In genomic region chr4:57095569-57095968, GRCm38 (mm10) we compare ENCODE assay signal across 14 mouse cellular contexts. TPM values are rescaled to one million over a fixed set of nuclear protein-coding genes. Genes with fewer than 3 reads are reported as not detected.
DNase-seq lines count a peak whose midpoint lies in the region; ATAC-seq and TF ChIP-seq lines count a peak whose summit lies in the region.
"Had no signal": no experiment of that assay in that cellular context is flagged by ENCODE, and none has a peak within 500 bp of the region (broad histone marks: within the 10 kb centered on the region; RNA-seq: fewer than 3 reads in every experiment).

No protein-coding gene starts in this region.

- H3K4me3 ChIP-seq in layer of hippocampus, adult 2 months = no peak overlapping the region
- H3K4me3 ChIP-seq in midbrain, postnatal 0 days (ENCODE audit: low read depth, low read length) = no peak overlapping the region
- H3K4me3 ChIP-seq: embryonic facial prominence, embryonic 15.5 days; limb, embryonic 13.5 days had no signal

- H3K36me3 ChIP-seq in midbrain, postnatal 0 days (ENCODE audit: insufficient read depth, low read length) = no peaks in the 10 kb centered on the region
- H3K36me3 ChIP-seq: embryonic facial prominence, embryonic 15.5 days had no signal

- peak; percentile 64 for DNase-seq in cerebellum, adult 11-12 months
- no peak for DNase-seq in cerebellum, adult 8-10 months
- peak; percentile 10 to 25 for DNase-seq in layer of hippocampus, adult 2 months (ENCODE audit: low spot score in 2 of 2)
- no peak for DNase-seq in layer of hippocampus, postnatal 25 days (ENCODE audit: extremely low spot score in 1 of 2, low spot score in 1 of 2)
- DNase-seq in cerebellum, postnatal 25 days = peak; percentile 65 to 69
- peak; percentile 76 for DNase-seq in midbrain, postnatal 0 days (ENCODE audit: low spot score)
- DNase-seq in adrenal gland, adult 2 months = no peak
- DNase-seq: adrenal gland, postnatal 14 days; heart, adult 11 months; kidney, adult 11 months; lung, adult 2 months had no signal

- no peaks in the 10 kb centered on the region for H3K9me3 ChIP-seq in midbrain, postnatal 0 days (ENCODE audit: low read length)
- H3K9me3 ChIP-seq: embryonic facial prominence, embryonic 15.5 days; limb, embryonic 13.5 days had no signal

- H3K27ac ChIP-seq in layer of hippocampus, adult 2 months = peak overlapping the region; percentile 51; the same call in 1 of the 2 replicates
- no peak overlapping the region for H3K27ac ChIP-seq in midbrain, postnatal 0 days (ENCODE audit: low read depth, low read length)
- H3K27ac ChIP-seq: embryonic facial prominence, embryonic 15.5 days; limb, embryonic 13.5 days had no signal

- H3K27me3 ChIP-seq in midbrain, postnatal 0 days (ENCODE audit: insufficient read depth, low read length) = no peaks in the 10 kb centered on the region
- H3K27me3 ChIP-seq: embryonic facial prominence, embryonic 15.5 days; limb, embryonic 13.5 days had no signal

- 0 out of 2 replicates have a peak, but pooled peaks have one; percentile 32 for ATAC-seq in midbrain, postnatal 0 days (ENCODE audit: low FRiP score)
- no peak for ATAC-seq in monocyte, adult 5-6 weeks (replicated peaks; ENCODE audit: insufficient number of reproducible peaks, low FRiP score, low TSS enrichment, poor library complexity, severe bottlenecking)

- H3K4me1 ChIP-seq in midbrain, postnatal 0 days (ENCODE audit: insufficient read depth, low read length) = no peaks in the 10 kb centered on the region

- H3K4me2 ChIP-seq in midbrain, postnatal 0 days (ENCODE audit: low read depth, low read length, poor library complexity, severe bottlenecking) = no peak overlapping the region
- H3K4me2 ChIP-seq: embryonic facial prominence, embryonic 15.5 days; limb, embryonic 13.5 days had no signal

- TF ChIP-seq CTCF in layer of hippocampus, adult 2 months (conservative IDR thresholded peaks at IDR 0.05) = no peak
- TF ChIP-seq CTCF in midbrain, postnatal 0 days (IDR thresholded peaks at IDR 0.05) = no peak

- H3K9ac ChIP-seq in midbrain, postnatal 0 days (replicated peaks; ENCODE audit: low read length, poor library complexity, severe bottlenecking) = no peak overlapping the region
- H3K9ac ChIP-seq: embryonic facial prominence, embryonic 15.5 days; limb, embryonic 13.5 days had no signal

RNA-seq across cellular contexts. Expression of gene Epb41l4b, which starts 47.7 kb away (rescaled TPM):
- total RNA-seq in layer of hippocampus, adult 2 months (2021) = 10 to 100 TPM; 20.3 to 26.7 TPM
- total RNA-seq in layer of hippocampus, postnatal 25 days (2021) = 10 to 100 TPM; 19.0 to 21.0 TPM
- total RNA-seq in midbrain, postnatal 0 days (2014; rRNA removed) = 12.3 and 14.9 TPM in 2 replicates
- 3.1 and 3.2 TPM in 2 replicates for polyA plus RNA-seq in midbrain, postnatal 0 days (2015; fragmentation: Nextera tagmentation; extraction: Ambion mirVana)
- 1 to 10 TPM; 2.2 to 3.8 TPM for total RNA-seq in adrenal gland, adult 2 months (2021)
- 0.42 and 0.74 TPM in 2 replicates for polyA plus RNA-seq in adrenal gland, adult 2 months (2012; rRNA removed)
- total RNA-seq in monocyte, adult 5-6 weeks (2017) = 0.58 TPM in 1 of 3 replicates, not detected in the others

Comparison
In these comparisons a context has a peak if more than half of its experiments do, and no peak if none do; other contexts are left out.
1. DNase-seq: peak in cerebellum, adult 11-12 months (single experiment), layer of hippocampus, adult 2 months (2 of 2), cerebellum, postnatal 25 days (2 of 2) and midbrain, postnatal 0 days (single experiment); none in cerebellum, adult 8-10 months (single experiment), layer of hippocampus, postnatal 25 days (0 of 2) and adrenal gland, adult 2 months (single experiment).